Mouse (Mus musculus) cortical plate, adult 2 months (tissue): ENCODE results near the gene Medag.

ENCODE experiments used
- CTCF ChIP-seq: fragments of 200-500 bp; IDR thresholded peaks from 2 replicates; pipeline ENCODE4 v1.5.1; 2011; ENCODE audit warnings: mild to moderate bottlenecking, control low read depth, low read length; ENCODE audit not compliant: insufficient read depth; ENCODE audit errors: extremely low read depth
- POLR2A ChIP-seq: fragments of 200-500 bp; IDR thresholded peaks from 2 replicates; pipeline ENCODE4 v1.6.1; 2011; ENCODE audit warnings: mild to moderate bottlenecking, low read length, control low read depth; ENCODE audit not compliant: insufficient read depth; ENCODE audit errors: extremely low read depth

DNA sequence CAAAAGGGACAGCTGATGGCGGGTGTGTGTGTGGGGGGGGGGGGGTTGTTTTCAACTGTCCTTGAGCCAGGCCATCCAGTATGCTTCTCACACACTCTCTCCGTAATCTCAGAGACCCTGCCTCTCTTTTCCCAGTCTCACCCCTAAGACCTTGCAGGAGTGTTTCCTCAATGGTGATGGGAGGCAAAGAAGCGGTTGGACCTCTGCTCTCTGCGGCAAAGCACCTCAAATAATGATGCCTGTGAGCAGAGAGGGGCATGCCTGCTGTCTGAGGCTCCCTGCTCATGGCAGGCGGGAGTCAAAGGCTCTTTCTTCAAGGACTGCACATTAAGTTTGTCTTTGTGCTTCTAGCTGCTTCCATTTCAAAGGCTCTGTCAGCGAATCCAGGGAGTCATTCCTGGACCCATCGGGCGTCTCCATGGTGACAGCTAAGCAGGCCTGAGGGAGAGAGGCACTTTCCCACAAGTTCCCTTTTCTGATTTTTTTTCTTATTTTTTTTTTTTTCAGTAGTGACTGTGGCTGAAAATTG is 31.1 kb upstream of the Medag start:
- no peak for TF ChIP-seq CTCF
- no peak for TF ChIP-seq POLR2A
